Mouse (Mus musculus) 3134 (cell line): ENCODE data around the gene Tanc2.

Experiments used
- DNase-seq: peaks from one replicate; pipeline ENCODE4 v3.0.0-alpha.2; 2011; ENCODE audit warnings: low spot score; ENCODE audit not compliant: insufficient read length; ENCODE audit errors: extremely low read depth

Gene Tanc2

GRCm38 (mm10) chr11:105589877-105590641 lies at the start of gene Tanc2:
Gene Tanc2 (plus strand): TSS chr11:105589986.
- DNase-seq, result peak; percentile 65

- DNase-seq, result no peak
Measured at GRCm38 (mm10) chr11:105540781-105541180, 49.0 kb upstream of the Tanc2 start.

GRCm38 (mm10) chr11:105541366-105541765 lies 48.4 kb upstream of the Tanc2 start:
- no peak for DNase-seq

DNA sequence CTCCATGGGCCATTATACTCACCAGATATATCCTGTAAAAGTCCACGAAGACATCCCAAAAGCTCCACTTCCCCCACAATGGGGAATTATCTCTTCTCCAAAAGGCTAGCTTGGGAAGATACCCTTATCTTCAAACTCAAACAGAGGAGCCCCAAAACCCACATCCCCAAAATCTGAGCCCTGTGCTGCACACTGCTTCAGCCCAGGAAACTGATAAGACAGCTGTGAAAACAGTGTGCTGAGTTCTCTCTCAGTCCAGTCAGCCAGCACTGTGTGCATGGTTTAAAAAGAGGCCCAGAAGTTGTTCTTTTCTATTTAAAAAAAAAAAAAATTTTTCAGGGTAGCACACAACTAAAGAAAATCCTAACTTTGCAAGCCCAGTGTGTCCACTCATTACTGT lies 47.7 kb upstream of the Tanc2 start:
- no peak for DNase-seq

DNA sequence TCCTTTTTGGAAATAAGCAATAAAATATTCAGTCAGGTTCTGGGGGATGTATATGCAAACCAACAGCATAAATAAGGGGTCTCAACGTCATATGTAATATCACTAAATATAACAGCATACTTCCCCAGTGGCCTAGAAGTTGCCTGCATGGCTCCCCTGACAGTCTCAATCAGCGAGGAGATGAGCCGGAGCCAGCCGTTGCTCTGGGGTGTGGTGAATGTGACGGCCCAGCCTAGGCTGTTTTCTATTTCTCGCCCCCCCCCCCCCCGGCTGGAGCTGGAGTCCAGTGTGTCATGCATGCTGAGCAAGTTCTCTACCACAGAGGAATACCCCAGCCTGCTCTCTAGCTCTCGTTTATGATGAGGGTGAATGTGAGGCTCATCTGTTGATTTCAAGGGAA lies 44.0 kb upstream of the Tanc2 start:
- no peak for DNase-seq

DNA sequence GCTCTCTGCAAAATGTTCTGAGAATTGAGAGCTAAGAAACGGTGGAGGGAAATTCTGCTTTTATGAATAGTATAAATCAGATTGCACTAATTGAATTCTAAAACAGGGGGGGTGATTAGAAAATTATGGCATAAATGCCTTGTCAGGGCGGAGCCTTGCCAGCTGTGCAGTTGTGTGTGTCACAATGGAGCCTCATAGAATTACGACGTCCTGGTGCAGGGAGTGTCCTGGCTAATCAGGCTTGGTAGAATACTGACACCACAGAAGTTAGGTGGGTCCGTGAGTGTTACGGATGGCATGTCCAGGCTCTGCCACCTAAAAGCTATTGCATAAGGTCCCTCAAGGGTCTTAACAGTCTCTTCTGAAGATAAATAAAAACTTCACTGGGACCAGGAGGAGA lies 43.4 kb upstream of the Tanc2 start:
- DNase-seq, result no peak

DNA sequence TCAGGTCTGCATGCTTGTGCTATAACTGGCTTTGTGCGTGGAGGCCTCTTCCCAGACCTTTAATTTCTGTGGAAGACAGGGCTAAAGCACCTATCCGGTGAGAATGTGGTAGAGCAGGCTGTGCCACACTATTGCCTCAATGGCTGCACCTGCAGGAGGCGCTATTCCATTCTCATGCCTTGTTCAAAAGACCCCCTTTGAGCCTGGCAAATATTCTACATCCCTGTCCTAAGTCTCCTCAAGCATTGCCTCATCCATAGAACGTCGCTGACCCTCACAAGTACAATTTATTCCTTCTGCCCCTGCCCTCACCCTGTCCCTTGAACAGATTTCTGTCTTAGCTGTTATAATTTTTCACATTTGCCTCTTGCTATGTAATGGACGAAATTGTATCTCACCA lies 41.4 kb upstream of the Tanc2 start:
- DNase-seq, result no peak

DNA sequence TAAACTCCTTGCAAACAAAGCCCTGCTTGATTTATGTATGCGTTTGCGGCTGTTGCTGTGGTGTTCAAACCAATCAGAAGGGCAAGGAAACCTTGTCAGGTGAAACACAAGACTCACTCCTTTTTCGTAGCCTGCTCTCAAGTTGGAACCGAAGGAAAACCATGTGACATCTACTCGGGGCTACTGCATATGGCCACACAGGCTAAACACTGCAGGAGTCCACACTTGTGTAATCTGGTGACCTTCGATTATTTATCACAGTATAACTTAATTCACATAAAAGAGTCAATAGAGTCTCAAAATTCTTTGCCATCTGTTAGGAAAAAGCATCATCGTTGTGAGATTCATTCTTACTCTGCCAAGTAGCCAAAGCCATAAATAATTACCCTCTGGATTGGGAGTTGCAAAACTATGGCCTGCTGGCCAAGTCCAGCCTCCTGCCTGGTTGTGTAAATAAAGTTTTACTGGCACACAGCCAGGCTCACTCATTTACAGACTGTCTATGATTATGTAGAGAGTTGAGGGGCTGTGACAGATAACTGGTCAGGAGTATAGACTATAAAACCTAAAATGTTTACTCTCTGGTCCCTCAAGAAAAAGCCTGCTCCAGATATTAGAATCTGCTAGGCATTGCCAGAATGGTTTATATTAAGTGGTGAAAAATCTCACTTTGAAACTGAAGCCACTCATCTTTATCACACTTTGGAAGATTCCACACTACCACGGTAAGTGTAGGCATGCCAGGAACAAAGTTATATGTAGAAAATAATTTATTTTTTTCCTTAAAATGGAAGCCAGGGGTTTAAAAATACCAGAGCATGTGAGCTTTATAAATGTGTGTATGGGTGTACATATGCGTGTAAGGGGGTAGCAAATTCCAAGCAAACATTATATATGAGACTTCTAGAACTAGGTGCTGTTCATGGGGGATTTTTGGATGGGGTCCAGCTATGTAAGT lies 40.3 kb upstream of the Tanc2 start:
- DNase-seq, result no peak

- DNase-seq, result no peak
Measured at GRCm38 (mm10) chr11:105557285-105557684, 32.5 kb upstream of the Tanc2 start.

DNA sequence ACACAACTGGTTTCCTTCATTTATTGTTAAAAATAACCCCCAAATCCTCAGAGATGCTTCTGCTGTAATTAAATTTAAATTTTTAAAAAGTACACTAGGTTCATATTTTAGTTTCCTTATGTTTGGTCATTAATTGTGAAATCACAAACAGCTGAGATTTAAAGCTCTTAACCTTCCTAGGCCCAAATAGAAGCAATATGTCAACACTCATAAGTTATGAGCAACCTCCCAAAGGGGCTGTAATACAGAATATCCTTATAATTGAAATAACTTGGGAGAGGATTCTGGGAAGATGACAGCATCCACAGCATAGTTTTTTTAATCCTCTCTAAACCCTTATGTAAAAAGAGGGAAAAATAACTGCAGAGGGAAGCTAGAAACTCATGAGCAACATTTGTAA lies 31.7 kb upstream of the Tanc2 start:
- no peak for DNase-seq

GRCm38 (mm10) chr11:105558803-105559505 lies 30.8 kb upstream of the Tanc2 start:
- no peak for DNase-seq

- no peak for DNase-seq
Measured at GRCm38 (mm10) chr11:105563546-105563945, 26.2 kb upstream of the Tanc2 start.

DNA sequence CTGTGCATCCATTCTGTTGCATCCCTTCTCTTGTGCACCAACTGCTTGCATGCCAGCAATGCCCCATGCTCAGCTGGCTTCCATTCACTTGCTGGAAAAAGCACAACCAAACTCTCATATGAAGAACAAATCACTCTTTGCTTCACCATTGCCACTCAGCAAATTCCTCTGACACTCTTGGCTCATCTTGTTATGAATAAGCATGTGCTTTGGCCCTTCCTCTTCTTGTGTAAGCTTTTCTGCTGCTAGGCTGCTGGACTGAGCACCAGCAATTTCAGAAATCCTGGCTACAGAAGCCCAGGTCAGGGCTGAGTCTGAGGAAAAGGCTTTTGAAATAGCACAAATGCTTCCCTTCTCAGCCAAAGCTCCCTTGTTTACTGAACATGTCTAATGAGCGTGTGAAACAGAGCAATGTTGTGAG lies 22.6 kb upstream of the Tanc2 start:
- no peak for DNase-seq

GRCm38 (mm10) chr11:105571996-105572395 lies 17.8 kb upstream of the Tanc2 start:
- DNase-seq, result no peak

DNA sequence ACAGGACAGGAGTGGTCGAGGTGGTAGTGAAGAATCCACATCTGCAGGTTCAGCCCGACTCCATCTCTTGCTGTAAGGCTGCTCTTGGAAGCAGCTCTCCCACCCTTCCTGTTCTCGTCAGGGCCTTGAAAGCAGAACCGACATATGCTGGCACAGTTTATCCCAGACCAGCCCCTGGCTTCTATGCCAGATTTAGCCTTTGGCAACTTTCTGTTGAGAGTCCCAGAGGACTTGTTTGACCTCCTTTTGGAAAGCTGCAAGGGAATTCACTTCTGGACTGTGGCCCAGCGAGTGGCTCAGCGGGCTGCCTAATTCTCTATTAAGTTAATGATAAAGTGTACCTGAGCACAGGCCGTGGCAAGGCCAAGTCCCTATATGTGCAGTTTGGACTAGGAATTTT lies 15.5 kb upstream of the Tanc2 start:
- peak; percentile 53 for DNase-seq

DNA sequence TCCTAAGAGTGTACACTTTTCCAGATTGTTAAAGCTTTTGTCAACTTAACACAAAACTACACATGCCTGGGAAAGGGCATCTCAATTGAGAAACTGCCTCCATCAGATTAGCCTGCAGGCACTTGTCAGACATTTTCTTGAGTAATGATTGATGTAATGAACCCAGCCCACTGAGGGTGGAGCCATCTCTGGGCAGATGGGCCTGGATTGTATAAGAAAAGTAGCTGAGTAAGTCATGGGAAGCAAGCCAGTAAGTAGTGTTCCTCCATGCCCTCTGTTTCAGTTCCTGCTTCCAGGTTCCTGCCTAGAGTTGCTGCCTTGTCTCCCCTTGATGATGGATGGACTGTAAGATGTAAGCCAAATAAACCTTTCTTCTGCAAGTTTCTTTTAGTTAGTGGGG lies 12.6 kb upstream of the Tanc2 start:
- DNase-seq, result no peak

GRCm38 (mm10) chr11:105582020-105582419 lies 7.8 kb upstream of the Tanc2 start:
- no peak for DNase-seq

DNA sequence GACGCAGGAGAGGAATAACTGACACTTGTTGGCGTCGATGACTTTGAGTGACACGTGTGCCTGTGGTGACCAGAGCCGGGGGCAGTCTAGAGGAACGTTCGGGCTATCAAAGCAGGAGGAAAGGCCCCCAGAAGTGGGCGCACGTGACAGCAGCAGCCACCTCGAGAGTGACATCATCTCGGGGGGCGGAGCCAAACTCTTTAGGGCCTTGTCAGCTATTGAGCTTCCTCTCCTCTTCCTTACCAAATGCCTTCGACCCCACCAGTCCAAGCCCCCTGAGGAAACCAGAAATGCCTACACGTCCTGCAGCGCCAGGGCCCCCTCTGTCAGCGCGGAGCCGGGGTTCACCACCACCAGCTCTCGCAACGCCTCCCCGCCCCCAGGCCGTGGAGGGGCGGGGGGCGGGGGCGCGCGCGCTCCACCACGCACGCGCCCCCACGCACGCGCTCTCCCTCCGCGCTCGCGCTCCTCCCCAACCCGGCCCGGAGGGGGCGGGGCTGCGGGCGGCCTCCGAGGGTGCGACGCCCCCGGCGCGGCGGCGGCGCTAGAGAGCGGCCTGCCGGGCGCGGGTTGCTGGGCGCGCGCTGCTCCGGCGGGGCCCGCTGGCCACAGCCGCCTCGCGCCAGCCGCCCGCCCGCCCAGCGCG lies 432 bp upstream of the Tanc2 start:
- DNase-seq, result peak; percentile 86

GRCm38 (mm10) chr11:105591905-105592304 lies 2.1 kb downstream of the Tanc2 start:
- peak; percentile 14 for DNase-seq

- DNase-seq, result no peak
Measured at GRCm38 (mm10) chr11:105602177-105602576, 12.4 kb downstream of the Tanc2 start.

GRCm38 (mm10) chr11:105626201-105626600 lies 36.4 kb downstream of the Tanc2 start:
- DNase-seq, result no peak
